Mouse (Mus musculus) G1E (cell line): ENCODE data around the gene Ankrd13d.

Source experiments
- CTCF ChIP-seq: IDR thresholded peaks from 2 replicates; pipeline ENCODE4 v1.5.1; 2012; ENCODE audit warnings: low read depth, low read length, inconsistent platforms, mixed read lengths
- GATA1 ChIP-seq: IDR thresholded peaks from 2 replicates; pipeline ENCODE4 v1.6.1; 2012; ENCODE audit warnings: borderline replicate concordance, low read length, inconsistent platforms, mixed read lengths
- POLR2AphosphoS5 ChIP-seq: IDR thresholded peaks from 2 replicates; pipeline ENCODE4 v1.6.1; 2012; ENCODE audit warnings: low read depth, low read length, inconsistent platforms; ENCODE audit not compliant: insufficient replicate concordance
- TAL1 ChIP-seq: conservative IDR thresholded peaks from 2 replicates; pipeline ENCODE4 v1.6.1; 2012; ENCODE audit warnings: low read depth, low read length, inconsistent platforms, mixed read lengths

DNA sequence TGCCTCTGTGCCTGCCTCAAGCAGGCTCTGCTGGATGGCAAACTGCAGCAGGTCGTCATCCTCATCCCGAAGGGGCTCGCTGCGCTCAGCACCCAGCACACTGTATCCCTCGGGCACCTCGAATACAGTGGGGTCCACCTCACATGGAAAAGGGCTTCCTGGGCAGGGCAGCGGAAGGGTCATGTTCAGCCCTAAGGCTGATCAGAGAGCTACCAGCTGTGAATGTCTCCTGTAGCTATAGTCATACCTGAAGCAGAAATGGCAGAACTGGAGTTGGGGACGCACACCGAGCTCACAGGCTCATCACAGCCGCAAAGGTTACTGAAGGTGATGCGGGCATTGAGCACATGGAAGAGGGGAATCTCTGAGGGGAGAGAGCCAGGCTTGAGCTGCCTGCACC lies 12.0 kb downstream of the Ankrd13d start:
- TF ChIP-seq CTCF = no peak
- no peak for TF ChIP-seq GATA1
- no peak for TF ChIP-seq TAL1
- TF ChIP-seq POLR2AphosphoS5 = no peak
